Mouse (Mus musculus): ENCODE results near the gene Lrrc25.

Lrrc25 gene

GRCm38 (mm10) chr8:70615894-70616293, at the start of gene Lrrc25:
TSS of gene Lrrc25 (plus strand) at chr8:70616155.
- in situ Hi-C loops (cut with MboI; ENCODE audit: unreplicated experiment in 2 of 2) = loop anchor here (10.0 kb wide), 1 partner anchor 229 kb away; no protein-coding TSS in a partner anchor

GRCm38 (mm10) chr8:70570360-70570759, 45.6 kb upstream of the Lrrc25 start:
- in situ Hi-C loops (cut with MboI; ENCODE audit: unreplicated experiment in 2 of 2) = no loop called here

DNA sequence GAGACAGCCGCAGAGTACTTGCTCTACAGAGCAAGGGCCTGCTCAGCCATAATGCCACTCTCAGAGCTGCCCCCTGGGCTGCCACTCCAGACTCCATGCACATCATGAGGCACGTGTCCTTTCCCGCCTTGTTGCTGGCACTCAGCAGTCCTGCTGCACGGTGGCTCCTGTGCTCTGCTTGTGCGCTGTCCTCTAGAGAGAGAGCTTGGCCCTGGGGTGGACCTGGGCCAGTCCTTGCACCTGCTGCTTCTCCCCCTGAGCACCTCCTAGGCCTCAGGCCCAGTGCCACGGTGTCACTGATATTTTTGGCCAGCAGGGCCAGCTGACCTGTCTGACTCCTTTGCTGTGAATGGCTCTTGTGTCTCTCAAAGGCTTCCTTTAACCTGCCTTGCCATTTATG, 45.0 kb upstream of the Lrrc25 start:
- in situ Hi-C loops (cut with MboI; ENCODE audit: unreplicated experiment in 2 of 2) = no loop called here

DNA sequence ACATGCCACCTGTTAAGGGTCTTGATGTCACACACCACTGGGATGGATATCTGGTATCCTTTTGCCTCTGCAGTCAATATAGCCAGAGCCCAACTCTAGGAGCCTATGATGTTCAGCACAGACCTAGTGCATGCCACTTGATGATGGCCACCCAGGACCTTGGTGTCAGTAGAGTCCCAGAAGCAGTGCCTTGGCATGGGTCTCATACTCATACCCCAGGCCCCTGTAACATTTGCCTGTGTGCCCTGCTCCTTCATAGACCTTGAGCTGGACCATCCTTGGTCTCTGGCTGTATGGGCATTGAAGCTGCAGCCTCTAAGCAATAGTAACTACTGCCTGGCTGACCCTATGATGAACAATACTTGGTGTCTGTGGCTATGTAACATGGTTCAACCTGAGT, 41.7 kb upstream of the Lrrc25 start:
- in situ Hi-C loops (cut with MboI; ENCODE audit: unreplicated experiment in 2 of 2) = no loop called here

GRCm38 (mm10) chr8:70574915-70575314, 41.0 kb upstream of the Lrrc25 start:
- in situ Hi-C loops (cut with MboI; ENCODE audit: unreplicated experiment in 2 of 2) = no loop called here

DNA sequence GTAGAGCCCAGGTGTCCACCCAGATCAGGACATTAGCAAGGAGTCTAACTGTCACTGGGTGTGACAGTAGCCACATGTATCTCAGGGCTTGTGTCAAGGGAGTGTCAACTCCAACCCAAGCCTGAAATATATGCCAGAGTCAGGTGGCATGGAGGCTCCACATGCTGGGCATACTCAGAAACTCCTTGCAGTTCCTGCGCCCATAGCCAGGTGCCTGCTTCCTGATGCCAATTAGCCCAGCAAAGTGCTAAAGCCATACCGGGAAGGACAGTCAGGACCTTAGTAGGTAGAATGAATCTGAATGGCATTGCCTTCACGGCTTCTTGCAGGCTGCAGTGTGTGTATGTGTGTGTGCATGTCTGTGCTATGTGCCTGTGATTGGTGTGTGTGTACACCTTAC, 38.7 kb upstream of the Lrrc25 start:
- in situ Hi-C loops (cut with MboI; ENCODE audit: unreplicated experiment in 2 of 2) = no loop called here

- in situ Hi-C loops (cut with MboI; ENCODE audit: unreplicated experiment in 2 of 2) = loop anchor here in 1 of 2 experiments (10.0 kb wide), 2 partner anchors 169 to 199 kb away; no protein-coding TSS in a partner anchor
Observed at GRCm38 (mm10) chr8:70583476-70584387, 32.2 kb upstream of the Lrrc25 start.

- in situ Hi-C loops (cut with MboI; ENCODE audit: unreplicated experiment in 2 of 2) = loop anchor here in 1 of 2 experiments (5.0 to 10.0 kb wide), 3 partner anchors 32 to 200 kb away; no protein-coding TSS in a partner anchor
Observed at GRCm38 (mm10) chr8:70584606-70585257, 31.2 kb upstream of the Lrrc25 start.

- in situ Hi-C loops (cut with MboI; ENCODE audit: unreplicated experiment in 2 of 2) = loop anchor here in 1 of 2 experiments (5.0 to 10.0 kb wide), 3 partner anchors 33 to 200 kb away; no protein-coding TSS in a partner anchor
Observed at GRCm38 (mm10) chr8:70585258-70585652, 30.7 kb upstream of the Lrrc25 start.

- in situ Hi-C loops (cut with MboI; ENCODE audit: unreplicated experiment in 2 of 2) = loop anchor here in 1 of 2 experiments (5.0 to 10.0 kb wide), 3 partner anchors 36 to 203 kb away; no protein-coding TSS in a partner anchor
Observed at GRCm38 (mm10) chr8:70587955-70588354, 28.0 kb upstream of the Lrrc25 start.

GRCm38 (mm10) chr8:70591569-70591968, 24.4 kb upstream of the Lrrc25 start:
- in situ Hi-C loops (cut with MboI; ENCODE audit: unreplicated experiment in 2 of 2) = no loop called here

DNA sequence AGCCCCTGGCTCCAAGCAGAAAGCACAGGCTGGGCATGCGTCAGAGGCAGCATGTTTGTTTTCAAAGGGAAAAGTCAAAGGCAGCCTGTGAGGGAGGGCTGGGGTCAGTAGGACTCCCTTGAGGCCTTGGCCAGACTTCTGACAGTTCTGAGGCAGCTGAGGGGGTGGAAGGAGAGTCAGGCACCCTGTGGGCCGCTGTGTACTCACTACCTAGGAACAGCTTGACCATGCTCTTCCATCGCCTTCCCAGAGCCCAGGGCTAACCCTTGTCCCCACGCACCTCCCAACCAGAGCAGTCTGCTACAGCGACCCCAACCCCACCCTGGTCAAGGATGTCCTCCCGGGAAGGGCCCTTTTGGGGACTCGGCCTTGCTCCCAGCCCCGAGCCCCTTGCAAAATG, 22.8 kb upstream of the Lrrc25 start:
- in situ Hi-C loops (cut with MboI; ENCODE audit: unreplicated experiment in 2 of 2) = no loop called here

DNA sequence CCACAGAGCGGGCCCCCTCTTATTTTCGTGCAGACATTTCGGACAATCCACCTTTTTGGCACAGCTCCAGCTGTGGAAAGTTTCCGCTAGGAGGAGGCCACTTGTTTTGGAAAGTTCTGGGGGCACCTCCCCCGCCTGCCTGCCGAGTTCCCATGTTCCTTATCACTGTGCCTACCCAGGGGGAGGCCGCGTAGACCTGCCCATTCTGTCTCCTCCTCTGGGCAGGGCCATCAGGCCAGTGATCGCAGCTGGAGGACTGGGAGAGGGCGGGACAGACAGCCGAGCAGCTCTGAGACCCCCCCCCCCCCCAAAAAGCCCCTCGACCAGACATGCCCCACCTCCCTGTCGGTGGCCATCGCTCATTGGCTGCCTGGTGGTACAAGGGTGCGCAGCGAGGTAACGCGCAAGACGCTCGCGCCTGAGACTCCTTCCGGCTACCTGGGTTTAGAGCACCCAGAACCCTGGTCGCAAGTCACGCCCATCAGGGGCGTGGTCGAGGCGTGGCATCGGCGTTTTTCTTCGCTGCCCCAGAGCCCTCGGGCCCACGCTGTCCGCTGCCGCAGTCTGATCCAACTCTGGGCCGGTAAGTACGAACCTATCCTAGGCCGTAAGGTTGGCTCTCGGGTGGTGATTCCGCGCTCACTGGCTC, 21.9 kb upstream of the Lrrc25 start, which contains the start of gene Isyna1:
Gene Isyna1, plus strand, starts transcription at position 413 of the 649 bp plus-strand sequence.
- in situ Hi-C loops (cut with MboI; ENCODE audit: unreplicated experiment in 2 of 2) = no loop called here

DNA sequence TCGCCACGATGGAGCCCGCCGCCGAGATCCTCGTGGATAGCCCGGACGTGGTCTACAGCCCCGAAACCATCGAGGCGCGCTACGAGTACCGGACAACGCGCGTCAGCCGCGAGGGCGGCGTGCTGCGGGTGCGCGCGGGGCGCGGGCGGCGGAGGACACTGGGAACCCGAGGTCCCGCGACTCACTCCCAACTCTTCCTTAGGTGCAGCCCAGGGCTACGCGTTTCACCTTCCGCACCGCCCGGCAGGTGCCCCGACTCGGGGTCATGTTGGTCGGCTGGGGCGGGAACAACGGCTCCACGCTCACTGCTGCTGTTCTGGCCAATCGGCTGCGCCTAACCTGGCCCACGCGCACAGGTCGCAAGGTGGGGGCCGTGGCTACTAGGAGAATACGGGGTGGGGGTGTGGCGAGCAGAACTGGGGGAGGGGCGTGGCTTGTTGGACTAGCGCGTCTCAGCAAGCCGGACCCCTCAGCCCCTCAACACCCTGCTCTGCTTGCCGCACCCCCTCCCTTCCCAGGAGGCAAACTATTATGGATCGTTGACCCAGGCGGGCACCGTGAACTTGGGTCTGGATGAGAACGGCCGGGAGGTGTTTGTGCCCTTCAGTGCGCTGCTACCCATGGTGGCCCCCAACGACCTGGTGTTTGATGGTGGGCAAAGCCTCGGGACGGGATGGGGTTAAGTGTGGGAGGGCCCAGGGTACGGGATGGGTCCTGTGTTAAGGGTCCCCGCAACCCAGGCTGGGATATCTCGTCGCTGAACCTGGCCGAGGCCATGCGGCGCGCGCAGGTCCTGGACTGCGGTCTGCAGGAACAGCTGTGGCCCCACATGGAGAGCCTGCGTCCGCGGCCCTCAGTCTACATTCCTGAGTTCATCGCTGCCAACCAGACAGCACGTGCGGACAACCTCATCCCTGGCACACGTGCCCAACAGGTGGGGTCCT, 21.1 kb upstream of the Lrrc25 start:
- in situ Hi-C loops (cut with MboI; ENCODE audit: unreplicated experiment in 2 of 2) = no loop called here

- in situ Hi-C loops (cut with MboI; ENCODE audit: unreplicated experiment in 2 of 2) = no loop called here
Observed at GRCm38 (mm10) chr8:70595811-70596210, 20.1 kb upstream of the Lrrc25 start.

- in situ Hi-C loops (cut with MboI; ENCODE audit: unreplicated experiment in 2 of 2) = no loop called here
Observed at GRCm38 (mm10) chr8:70596216-70596615, 19.7 kb upstream of the Lrrc25 start.

- in situ Hi-C loops (cut with MboI; ENCODE audit: unreplicated experiment in 2 of 2) = no loop called here
Observed at GRCm38 (mm10) chr8:70596775-70597416, 19.1 kb upstream of the Lrrc25 start.

GRCm38 (mm10) chr8:70597417-70598272, 18.3 kb upstream of the Lrrc25 start:
- in situ Hi-C loops (cut with MboI; ENCODE audit: unreplicated experiment in 2 of 2) = no loop called here

All from v-Abl transformed pro-B cells (cell line).